Mouse (Mus musculus) forebrain, postnatal 0 days (tissue): Measurements from ENCODE around the gene Ltbp1. TPM values are rescaled to one million over a fixed set of nuclear protein-coding genes. Genes with fewer than 3 reads are reported as not detected.
A peak's percentile ranks its signal among the peaks of the same experiment; 100 is the strongest.

Source experiments
- ATAC-seq: fragments of 200-750 bp; cut with Nextera tagmentation; 2 replicates; pipeline ENCODE4 v1.8.0; 2017; ENCODE audit warnings: mild to moderate bottlenecking, moderate library complexity
- DNase-seq: peaks from one replicate; pipeline ENCODE4 v3.0.0-alpha.2; 2015
- H3K27ac ChIP-seq: fragments of 300-500 bp; sonication (generic); 2 replicates; pipeline ENCODE4 v1.5.1; 2014; ENCODE audit warnings: low read depth, mild to moderate bottlenecking, antibody characterized with exemption, low read length, moderate library complexity, mixed read lengths
- H3K27me3 ChIP-seq: fragments of 300-500 bp; sonication (generic); 2 replicates; pipeline ENCODE4 v1.6.1; 2014; ENCODE audit warnings: mild to moderate bottlenecking, low read length, mixed read lengths; ENCODE audit not compliant: insufficient read depth
- H3K36me3 ChIP-seq: fragments of 300-500 bp; sonication (generic); 2 replicates; pipeline ENCODE4 v1.6.1; 2014; ENCODE audit warnings: mild to moderate bottlenecking, moderate library complexity; ENCODE audit not compliant: insufficient read depth
- H3K4me1 ChIP-seq: fragments of 300-500 bp; sonication (generic); 2 replicates; pipeline ENCODE4 v1.6.1; 2014; ENCODE audit warnings: antibody characterized with exemption; ENCODE audit not compliant: insufficient read depth
- H3K4me2 ChIP-seq: fragments of 300-500 bp; sonication (generic); 2 replicates; pipeline ENCODE4 v1.6.1; 2014; ENCODE audit warnings: low read depth, mild to moderate bottlenecking, moderate library complexity
- H3K4me3 ChIP-seq: fragments of 300-500 bp; sonication (generic); 2 replicates; pipeline ENCODE4 v1.5.1; 2014; ENCODE audit warnings: low read depth, low read length, mixed read lengths
- H3K9ac ChIP-seq: fragments of 300-500 bp; sonication (generic); 2 replicates; pipeline ENCODE4 v1.6.1; 2014; ENCODE audit warnings: mild to moderate bottlenecking
- H3K9me3 ChIP-seq: fragments of 300-500 bp; sonication (generic); 2 replicates; pipeline ENCODE4 v1.6.1; 2016; ENCODE audit warnings: low read length
- CTCF ChIP-seq: sonication (generic); IDR thresholded peaks from 2 replicates; pipeline ENCODE4 v1.5.1; 2016; ENCODE audit warnings: antibody characterized with exemption, control low read depth, low read depth
- WGBS: fragments of 180-500 bp; shearing (Covaris S2); extraction: QIAGEN DNeasy Blood & Tissue Kit; methylation state at CpG from one replicate; pipeline ENCODE4 v1.1.7; 2014; 5-methylcytosine and 5-hydroxymethylcytosine counted together
- polyA plus RNA-seq: library from polyadenylated mRNA; unstranded; fragments of >200 nt; fragmentation: Nextera tagmentation; extraction: Ambion mirVana; gene quantifications from 2 replicates; pipeline ENCODE4 v1.2.1, GENCODE M21; 2015
- total RNA-seq: library from RNA; depleted of rRNA; stranded (reverse); fragments of >200 nt; gene quantifications from 2 replicates; pipeline ENCODE4 v1.2.3, GENCODE M21; 2014

Gene Ltbp1
- total and polyA plus RNA-seq, 2 experiments from 2014 or later = 1.5 to 5.2 TPM

GRCm38 (mm10) chr17:75074978-75075699 lies 69.8 kb downstream of the Ltbp1 start:
- H3K4me3 ChIP-seq = no peak overlapping the region
- peak; percentile 47 for TF ChIP-seq CTCF
- no peaks in the 10 kb centered on the region for H3K27me3 ChIP-seq
- WGBS = 70% methylated on average over 19 of the region's 19 CpGs
- no peaks in the 10 kb centered on the region for H3K9me3 ChIP-seq
- no peak for DNase-seq
- no peaks in the 10 kb centered on the region for H3K4me1 ChIP-seq
- no peak overlapping the region for H3K4me2 ChIP-seq
- ATAC-seq = peak; percentile 20; the same call in 1 of the 2 replicates
- no peak overlapping the region for H3K27ac ChIP-seq
- no peaks in the 10 kb centered on the region for H3K36me3 ChIP-seq
- H3K9ac ChIP-seq = no peak overlapping the region

- Histone ChIP-seq H3K4me2 (no peak overlapping the region), H3K4me3 (no peak overlapping the region), H3K27ac (no peak overlapping the region), H3K9me3 (no peaks in the 10 kb centered on the region), H3K9ac (no peak overlapping the region), H3K27me3 (no peaks in the 10 kb centered on the region), H3K36me3 (no peaks in the 10 kb centered on the region), H3K4me1 (no peaks in the 10 kb centered on the region)
- TF ChIP-seq CTCF = no peak
- no peak for DNase-seq
- no peak for ATAC-seq
- WGBS = 83% methylated on average over 2 of the region's 2 CpGs
These were observed 76.0 kb downstream of the Ltbp1 start for GRCm38 (mm10) chr17:75081401-75081800.

DNA sequence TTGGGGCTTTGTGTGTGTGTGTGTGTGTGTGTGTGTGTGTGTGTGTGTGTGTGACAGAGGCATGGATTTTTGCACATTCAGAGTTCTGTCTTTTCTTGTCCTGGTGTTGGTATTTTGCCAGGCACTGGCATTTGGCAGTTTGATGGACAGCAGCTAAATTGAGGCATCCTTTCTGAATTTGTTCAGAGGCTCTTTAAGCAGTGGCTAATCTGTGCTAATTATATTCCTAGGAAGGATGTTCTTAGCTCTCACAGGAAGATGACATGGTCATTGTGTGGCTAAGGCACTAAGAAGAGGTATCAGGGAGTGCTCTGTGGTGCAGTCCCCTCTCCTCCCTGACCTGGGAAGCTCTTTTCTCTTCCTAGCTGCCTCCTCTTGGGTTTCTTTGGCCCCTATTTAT lies 77.1 kb downstream of the Ltbp1 start:
- H3K27ac ChIP-seq = no peak overlapping the region
- ATAC-seq = no peak

GRCm38 (mm10) chr17:75087296-75087941 lies 82.1 kb downstream of the Ltbp1 start:
- no peak overlapping the region for H3K4me3 ChIP-seq
- H3K9ac ChIP-seq = no peak overlapping the region
- ATAC-seq (peak; percentile 80), DNase-seq (peak; percentile 71)
- H3K36me3 ChIP-seq = no peaks in the 10 kb centered on the region
- peak; percentile 75 for TF ChIP-seq CTCF
- no peaks in the 10 kb centered on the region for H3K4me1 ChIP-seq
- no peak overlapping the region for H3K4me2 ChIP-seq
- H3K27me3 ChIP-seq = no peaks in the 10 kb centered on the region
- H3K27ac ChIP-seq = no peak overlapping the region
- WGBS = 55% methylated on average over 10 of the region's 10 CpGs
- no peaks in the 10 kb centered on the region for H3K9me3 ChIP-seq

More for the DNA sequence above, 77.1 kb downstream of the Ltbp1 start:
- Histone ChIP-seq H3K27me3 (no peaks in the 10 kb centered on the region), H3K9me3 (no peaks in the 10 kb centered on the region), H3K4me1 (no peaks in the 10 kb centered on the region), H3K36me3 (no peaks in the 10 kb centered on the region), H3K4me2 (no peak overlapping the region), H3K4me3 (no peak overlapping the region), H3K9ac (no peak overlapping the region)
- peak; percentile 35 for DNase-seq
- TF ChIP-seq CTCF = no peak

DNA sequence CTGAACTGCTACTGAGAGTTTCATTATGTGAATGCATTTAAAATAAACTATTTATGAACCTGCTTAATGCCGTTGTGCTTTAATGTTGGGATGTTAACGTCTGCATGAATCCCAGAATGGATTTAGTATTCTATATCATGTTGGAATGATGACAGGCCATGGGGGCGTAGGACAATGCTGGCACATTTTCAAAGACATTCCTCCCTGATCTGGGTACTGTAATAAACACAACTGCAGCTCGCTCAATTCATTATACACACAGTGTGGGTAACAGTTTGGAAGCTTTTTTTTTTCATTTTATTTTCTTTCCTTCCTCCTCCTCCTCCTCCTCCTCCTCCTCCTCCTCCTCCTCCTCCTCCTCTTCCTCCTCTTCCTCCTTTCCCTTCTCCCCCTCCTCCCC lies 82.9 kb downstream of the Ltbp1 start:
- H3K27ac ChIP-seq = no peak overlapping the region
- ATAC-seq = no peak
- H3K9ac ChIP-seq = no peak overlapping the region
- no peak overlapping the region for H3K4me2 ChIP-seq
- no peak for TF ChIP-seq CTCF
- H3K36me3 ChIP-seq = no peaks in the 10 kb centered on the region
- no peaks in the 10 kb centered on the region for H3K27me3 ChIP-seq
- H3K9me3 ChIP-seq = no peaks in the 10 kb centered on the region
- H3K4me1 ChIP-seq = no peaks in the 10 kb centered on the region
- no peak for DNase-seq
- no peak overlapping the region for H3K4me3 ChIP-seq
- 63% methylated on average over 4 of the region's 4 CpGs for WGBS

GRCm38 (mm10) chr17:75088727-75089126 lies 83.4 kb downstream of the Ltbp1 start:
- Histone ChIP-seq H3K4me3 (no peak overlapping the region), H3K4me1 (no peaks in the 10 kb centered on the region), H3K9me3 (no peaks in the 10 kb centered on the region), H3K27ac (no peak overlapping the region), H3K9ac (no peak overlapping the region), H3K27me3 (no peaks in the 10 kb centered on the region), H3K36me3 (no peaks in the 10 kb centered on the region), H3K4me2 (no peak overlapping the region)
- DNase-seq (peak; percentile 75), ATAC-seq (peak; percentile 84)
- peak; percentile 58 for TF ChIP-seq CTCF
- 45% methylated on average over 11 of the region's 11 CpGs for WGBS

- Histone ChIP-seq H3K4me2 (no peak overlapping the region), H3K9me3 (no peaks in the 10 kb centered on the region), H3K36me3 (no peaks in the 10 kb centered on the region), H3K27me3 (no peaks in the 10 kb centered on the region), H3K9ac (no peak overlapping the region), H3K27ac (no peak overlapping the region), H3K4me1 (no peaks in the 10 kb centered on the region), H3K4me3 (no peak overlapping the region)
- 81% methylated on average over 6 of the region's 6 CpGs for WGBS
- TF ChIP-seq CTCF = no peak
- ATAC-seq = no peak
- DNase-seq = no peak
These were observed 85.2 kb downstream of the Ltbp1 start for GRCm38 (mm10) chr17:75090556-75090955.
